Mouse (Mus musculus): Measurements from ENCODE around the gene Gck.

DNA sequence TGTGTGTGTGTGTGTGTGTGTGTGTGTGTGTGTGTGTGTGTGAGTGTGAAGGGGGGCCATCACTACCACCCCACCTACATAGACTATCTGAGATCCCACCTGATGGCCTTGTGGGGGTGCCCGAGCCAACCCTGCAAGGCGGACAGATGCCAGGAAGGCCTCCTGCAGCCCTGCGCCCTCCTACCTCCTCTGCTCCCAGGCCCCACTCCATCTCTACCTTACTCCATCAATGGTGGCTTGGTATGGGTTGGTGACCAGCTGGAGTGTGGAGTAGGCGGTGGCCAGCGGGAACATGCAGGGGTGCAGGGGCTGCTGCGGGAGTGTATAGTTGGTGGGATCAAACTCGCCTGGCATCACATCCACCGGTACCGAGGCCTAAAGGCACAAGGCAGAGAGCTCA is 76.7 kb downstream of the Gck start:
- no peak for TF ChIP-seq CTCF (IDR thresholded peaks at IDR 0.05; ENCODE audit: borderline replicate concordance, insufficient read depth, low read length)
- peak; percentile 35; the same call in 1 of the 2 replicates for TF ChIP-seq POLR2A (IDR thresholded peaks at IDR 0.05; ENCODE audit: low read depth, low read length)

Measured in embryonic fibroblast, embryonic 13.5 days (primary cell).